Mouse (Mus musculus): ENCODE results near the gene Hibadh.

DNA sequence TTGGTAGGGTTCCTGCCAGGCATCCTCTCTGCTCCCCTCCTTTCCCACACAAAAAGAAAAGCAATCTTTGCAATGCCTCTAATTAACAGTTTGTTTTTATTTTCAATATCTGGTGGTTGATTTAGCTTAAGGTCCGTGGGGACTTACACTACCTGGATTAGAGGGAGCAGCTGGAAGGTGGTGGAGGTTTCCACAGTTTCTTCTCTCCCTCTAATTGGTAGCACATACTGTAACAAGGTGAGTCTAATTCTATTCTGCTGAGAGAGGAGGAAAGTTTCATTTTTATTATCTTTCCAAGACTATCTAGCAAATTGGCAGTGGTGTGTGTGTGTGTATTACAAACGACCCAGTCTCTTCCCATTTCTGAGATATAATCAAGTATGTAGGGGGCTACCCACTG, 116.0 kb downstream of the Hibadh start:
- no peak for TF ChIP-seq POLR2A (IDR thresholded peaks at IDR 0.05; ENCODE audit: borderline replicate concordance, low read depth, low read length)
- TF ChIP-seq CTCF (IDR thresholded peaks at IDR 0.05; ENCODE audit: low read depth, low read length), result no peak
